In genomic region chr12:17778320-17778719, GRCm38 (mm10) we compare ENCODE assay signal across 8 mouse cellular contexts.
DNase-seq lines count a peak whose midpoint lies in the region; ATAC-seq and TF ChIP-seq lines count a peak whose summit lies in the region.

No protein-coding gene starts in this region.

- H3K27me3 ChIP-seq in forebrain, postnatal 0 days (ENCODE audit: insufficient read depth, low read length), result no peaks in the 10 kb centered on the region

- H3K4me2 ChIP-seq in forebrain, postnatal 0 days (ENCODE audit: low read depth), result no peak overlapping the region

- no peak overlapping the region for H3K9ac ChIP-seq in forebrain, postnatal 0 days

- no peaks in the 10 kb centered on the region for H3K9me3 ChIP-seq in forebrain, postnatal 0 days (ENCODE audit: low read length)

- peak; percentile 64 for TF ChIP-seq CTCF in forebrain, postnatal 0 days (IDR thresholded peaks at IDR 0.05; ENCODE audit: low read depth)

- no peak for ATAC-seq in forebrain, postnatal 0 days

- 8% methylated on average over 2 of the region's 3 CpGs for whole genome bisulfite sequencing in forebrain, postnatal 0 days

- no peaks in the 10 kb centered on the region for H3K36me3 ChIP-seq in forebrain, postnatal 0 days (ENCODE audit: insufficient read depth)

- no peak overlapping the region for H3K27ac ChIP-seq in forebrain, postnatal 0 days (ENCODE audit: low read depth, low read length)

- DNase-seq in frontal cortex, postnatal 36 days (ENCODE audit: low spot score in 2 of 2), result peak; percentile 4 to 33
- no peak for DNase-seq in frontal cortex, postnatal 14 days (ENCODE audit: low spot score in 2 of 2)
- DNase-seq in 416B (ENCODE audit: low read depth) (peak; percentile 34), MN1 (ENCODE audit: low spot score) (no peak)
- peak; percentile 43 to 55 for DNase-seq in adrenal gland, postnatal 36 days
- DNase-seq in forebrain, postnatal 0 days, result peak; percentile 10
- DNase-seq in left cerebral cortex, postnatal 4 days, result peak; percentile 27
- peak; percentile 66 for DNase-seq in naive thymus-derived CD4-positive, alpha-beta T cell, adult 2 months (ENCODE audit: low read depth)

- intact Hi-C loops in left cerebral cortex, postnatal 4 days (cut with DNase I), result no loop called here

- H3K4me3 ChIP-seq in forebrain, postnatal 0 days (ENCODE audit: low read depth, low read length), result no peak overlapping the region

- no peaks in the 10 kb centered on the region for H3K4me1 ChIP-seq in forebrain, postnatal 0 days (ENCODE audit: insufficient read depth)

Comparison
In these comparisons a context has a peak if more than half of its experiments do, and no peak if none do; other contexts are left out.
1. DNase-seq: peak in frontal cortex, postnatal 36 days (2 of 2), 416B (single experiment), adrenal gland, postnatal 36 days (2 of 2), forebrain, postnatal 0 days (single experiment), left cerebral cortex, postnatal 4 days (single experiment) and naive thymus-derived CD4-positive, alpha-beta T cell, adult 2 months (single experiment); none in frontal cortex, postnatal 14 days (0 of 2) and MN1 (single experiment).